Mouse (Mus musculus) CH12.LX (cell line): Measurements from ENCODE around the gene Tcam1. TPM values are rescaled to one million over a fixed set of nuclear protein-coding genes. Genes with fewer than 3 reads are reported as not detected.

Experiments used
- DNase-seq: peaks from one replicate; pipeline ENCODE4 v3.0.0-alpha.2; 2013; ENCODE audit errors: extremely low read depth
- H3K27ac ChIP-seq: 2 replicates; pipeline ENCODE4 v1.5.1; 2012; ENCODE audit warnings: low read depth, mild to moderate bottlenecking, control low read depth, moderate library complexity; ENCODE audit not compliant: insufficient read depth
- H3K27me3 ChIP-seq: replicated peaks from 2 replicates; pipeline ENCODE3; 2012; ENCODE audit warnings: inconsistent platforms
- H3K36me3 ChIP-seq, 2 experiments: replicated peaks in 1 of 2; 2 replicates each; pipeline versions ENCODE3 to v1.6.1; 2012; ENCODE audit warnings: inconsistent platforms in 1 of 2, low read length in 1 of 2, mild to moderate bottlenecking in 1 of 2, mixed read lengths in 1 of 2, moderate library complexity in 1 of 2; ENCODE audit not compliant: control insufficient read depth in 1 of 2, insufficient read depth in 1 of 2
- H3K4me1 ChIP-seq, 2 experiments: 2 replicates each; pipeline ENCODE4 v1.6.1; 2012; ENCODE audit warnings: inconsistent platforms in 1 of 2, moderate library complexity in 1 of 2; ENCODE audit not compliant: insufficient read depth in 2 of 2, control insufficient read depth in 1 of 2
- H3K4me2 ChIP-seq: 2 replicates; pipeline ENCODE4 v1.6.1; 2012; ENCODE audit warnings: low read depth, mild to moderate bottlenecking, control low read depth; ENCODE audit not compliant: poor library complexity, insufficient read depth, severe bottlenecking
- H3K4me3 ChIP-seq, 3 experiments: fragments of 150-350 bp in 1 of 3; sonication (generic) in 1 of 3; replicated peaks in 1 of 3; 2 replicates each; pipeline versions ENCODE3 to v1.5.1; 2011 to 2012; ENCODE audit warnings: low read depth in 2 of 3, low read length in 2 of 3, mild to moderate bottlenecking in 2 of 3, moderate library complexity in 2 of 3, control low read depth in 1 of 3, improper control_type of control experiment in 1 of 3, inconsistent platforms in 1 of 3, mixed read lengths in 1 of 3; ENCODE audit not compliant: poor library complexity in 1 of 3
- H3K79me2 ChIP-seq: replicated peaks from 2 replicates; pipeline ENCODE4 v1.6.1; 2012; ENCODE audit warnings: mild to moderate bottlenecking, moderate library complexity; ENCODE audit not compliant: control insufficient read depth, poor library complexity, insufficient read depth, severe bottlenecking; ENCODE audit errors: extremely low read depth
- H3K9ac ChIP-seq: 2 replicates; pipeline ENCODE4 v1.6.1; 2012; ENCODE audit warnings: low read depth, mild to moderate bottlenecking, control low read depth, moderate library complexity; ENCODE audit not compliant: insufficient read depth
- H3K9me3 ChIP-seq: replicated peaks from 2 replicates; pipeline ENCODE3; 2012; ENCODE audit warnings: low read length, inconsistent platforms, mixed read lengths
- ELF1 ChIP-seq: IDR thresholded peaks from 2 replicates; pipeline ENCODE4 v1.6.1; 2014; ENCODE audit warnings: low read depth, mild to moderate bottlenecking, inconsistent platforms, low read length, improper control_type of control experiment
- ETS1 ChIP-seq: conservative IDR thresholded peaks from 2 replicates; pipeline ENCODE4 v1.6.1; 2012; ENCODE audit warnings: low read depth, mild to moderate bottlenecking, inconsistent platforms, low read length, improper control_type of control experiment, moderate library complexity
- HCFC1 ChIP-seq: IDR thresholded peaks from 2 replicates; pipeline ENCODE4 v1.6.1; 2012; ENCODE audit warnings: low read depth, mild to moderate bottlenecking, inconsistent platforms, low read length, improper control_type of control experiment
- IRF4 ChIP-seq: IDR thresholded peaks from 2 replicates; pipeline ENCODE4 v1.6.1; 2014; ENCODE audit warnings: low read depth, mild to moderate bottlenecking, inconsistent platforms, low read length, improper control_type of control experiment
- JUND ChIP-seq: conservative IDR thresholded peaks from 2 replicates; pipeline ENCODE4 v1.6.1; 2011; ENCODE audit warnings: low read depth, low read length, improper control_type of control experiment
- MAX ChIP-seq: IDR thresholded peaks from 2 replicates; pipeline ENCODE4 v1.6.1; 2011; ENCODE audit warnings: low read length, improper control_type of control experiment
- MEF2A ChIP-seq: IDR thresholded peaks from 2 replicates; pipeline ENCODE4 v1.6.1; 2014; ENCODE audit warnings: low read depth, mild to moderate bottlenecking, inconsistent platforms, low read length, improper control_type of control experiment, borderline replicate concordance
- NELFE ChIP-seq: IDR thresholded peaks from 2 replicates; pipeline ENCODE4 v1.6.1; 2011; ENCODE audit warnings: low read depth, low read length, improper control_type of control experiment
- NRF1 ChIP-seq: IDR thresholded peaks from 2 replicates; pipeline ENCODE4 v1.6.1; 2014; ENCODE audit warnings: low read depth, mild to moderate bottlenecking, inconsistent platforms, low read length, improper control_type of control experiment, moderate library complexity
- PAX5 ChIP-seq: IDR thresholded peaks from 2 replicates; pipeline ENCODE4 v1.6.1; 2012; ENCODE audit warnings: low read length, inconsistent platforms, mixed read lengths
- POLR2A ChIP-seq: IDR thresholded peaks from 2 replicates; pipeline ENCODE4 v1.6.1; 2011; ENCODE audit warnings: low read depth, mild to moderate bottlenecking, improper control_type of control experiment, low read length
- RAD21 ChIP-seq: IDR thresholded peaks from 2 replicates; pipeline ENCODE4 v1.6.1; 2011; ENCODE audit warnings: low read depth, mild to moderate bottlenecking, low read length, improper control_type of control experiment, moderate library complexity
- SIN3A ChIP-seq: IDR thresholded peaks from 2 replicates; pipeline ENCODE4 v1.6.1; 2012; ENCODE audit warnings: low read length, improper control_type of control experiment, inconsistent platforms
- TBP ChIP-seq: conservative IDR thresholded peaks from 2 replicates; pipeline ENCODE4 v1.6.1; 2011; ENCODE audit warnings: low read depth, low read length, improper control_type of control experiment
- USF1 ChIP-seq: IDR thresholded peaks from 2 replicates; pipeline ENCODE4 v1.6.1; 2014; ENCODE audit warnings: low read depth, mild to moderate bottlenecking, inconsistent platforms, low read length, improper control_type of control experiment
- USF2 ChIP-seq: conservative IDR thresholded peaks from 2 replicates; pipeline ENCODE4 v1.6.1; 2011; ENCODE audit warnings: low read depth, low read length, improper control_type of control experiment
- ZC3H11A ChIP-seq: IDR thresholded peaks from 2 replicates; pipeline ENCODE4 v1.6.1; 2012; ENCODE audit warnings: low read depth, mild to moderate bottlenecking, inconsistent platforms, low read length, improper control_type of control experiment
- ZNF384 ChIP-seq: IDR thresholded peaks from 2 replicates; pipeline ENCODE4 v1.6.1; 2012; ENCODE audit warnings: low read depth, low read length, improper control_type of control experiment, inconsistent platforms
- dilution Hi-C: fragments of 300-500 bp; cut with MboI; formaldehyde crosslinking; loops from 2 replicates; pipeline ENCODE4 v1.14.3; 2020; ENCODE audit warnings: low sequenced_read_pairs; ENCODE audit not compliant: extremely low pct_unique_long_range_greater_than_20kb, extremely low pct_ligation_motif_present
- in situ Hi-C: fragments of 300-500 bp; cut with MboI; formaldehyde crosslinking; loops from 3 replicates; pipeline ENCODE4 v1.14.3; 2019; ENCODE audit warnings: low sequenced_read_pairs, low pct_ligation_motif_present, low pct_unique_long_range_greater_than_20kb, mixed read lengths
- polyA plus RNA-seq: library from polyadenylated mRNA; unstranded; fragments of >175 nt; gene quantifications from 2 replicates; pipeline ENCODE4 v1.2.1, GENCODE M21; 2012; ENCODE audit warnings: low read depth; ENCODE audit not compliant: insufficient read length
- total RNA-seq, 2 experiments: library from RNA; depleted of rRNA; stranded (reverse); fragments of 300-350 nt in 1 of 2; fragments of >200 nt in 1 of 2; gene quantifications; 2 replicates each; pipeline ENCODE4 v1.2.3; 2012 to 2014

Gene Tcam1
- total and polyA plus RNA-seq, 3 experiments: 0.82 to 5.9 (median 0.99) TPM

DNA sequence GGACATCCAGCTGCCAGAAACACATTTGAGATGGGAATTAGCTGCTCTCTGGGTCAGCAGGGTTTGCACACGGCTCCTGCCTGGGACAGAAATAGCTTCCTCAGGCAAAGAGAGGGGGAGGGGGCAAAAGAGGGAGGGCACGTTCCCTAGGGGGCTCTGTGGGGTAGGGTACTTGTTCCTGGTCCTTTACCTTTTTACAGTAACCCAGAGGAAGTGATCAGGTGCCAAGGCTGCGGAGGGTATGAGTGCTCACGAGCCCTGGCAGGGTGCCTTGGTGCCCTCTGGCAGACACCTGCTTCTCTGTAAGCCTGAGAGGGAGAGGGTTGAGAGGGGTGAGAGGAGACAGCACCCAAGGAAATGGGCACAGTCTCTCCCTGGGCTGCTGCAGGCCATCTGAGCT, 56.0 kb downstream of the Tcam1 start:
- H3K9ac ChIP-seq: no peak overlapping the region
- no peak overlapping the region for H3K27ac ChIP-seq
- no peaks in the 10 kb centered on the region for H3K9me3 ChIP-seq
- dilution Hi-C loops (no loop called here), in situ Hi-C loops (no loop called here)
- no peaks in the 10 kb centered on the region for H3K36me3 ChIP-seq
- no peak overlapping the region for H3K4me3 ChIP-seq
- H3K4me2 ChIP-seq: no peak overlapping the region
- no peak for DNase-seq
- TF ChIP-seq MAX: no peak
- TF ChIP-seq MEF2A: no peak
- no peak for TF ChIP-seq USF2
- no peak for TF ChIP-seq IRF4
- no peak for TF ChIP-seq HCFC1
- TF ChIP-seq POLR2A: no peak
- TF ChIP-seq PAX5: no peak
- no peak for TF ChIP-seq ZC3H11A
- no peak for TF ChIP-seq JUND
- no peak for TF ChIP-seq TBP
- no peak for TF ChIP-seq ELF1
- no peak for TF ChIP-seq NELFE
- no peak for TF ChIP-seq ZNF384
- TF ChIP-seq RAD21: no peak
- no peak for TF ChIP-seq USF1
- no peak for TF ChIP-seq NRF1
- TF ChIP-seq ETS1: no peak
- H3K79me2 ChIP-seq: no peaks in the 10 kb centered on the region
- H3K27me3 ChIP-seq: peaks cover 10% of the 10 kb centered on the region
- peaks cover 12 to 21% of the 10 kb centered on the region in 2 experiments for H3K4me1 ChIP-seq

DNA sequence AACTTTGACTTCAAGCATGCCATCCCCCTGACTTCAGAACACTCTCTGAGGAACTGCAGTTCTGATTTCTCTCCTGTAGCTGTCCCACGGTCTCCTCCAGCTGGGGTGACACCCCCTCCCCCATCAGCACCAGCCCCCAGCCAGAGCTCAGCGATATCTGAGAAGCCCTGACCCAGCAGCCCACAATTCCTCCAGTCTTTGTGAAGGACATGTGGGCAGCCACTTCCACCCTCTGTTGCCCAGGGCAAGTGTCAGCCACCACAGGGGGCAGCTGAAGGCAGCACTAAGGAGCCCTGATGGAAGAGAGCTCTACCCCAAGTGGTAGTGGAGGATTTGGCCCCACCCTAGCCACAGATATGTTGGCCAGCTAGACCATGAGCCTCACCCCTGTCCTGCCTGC, 57.6 kb downstream of the Tcam1 start:
- H3K4me3 ChIP-seq: no peak overlapping the region
- H3K79me2 ChIP-seq: no peaks in the 10 kb centered on the region
- H3K27ac ChIP-seq: no peak overlapping the region
- in situ Hi-C loops: no loop called here
- no peak overlapping the region for H3K4me2 ChIP-seq
- H3K27me3 ChIP-seq: peaks cover 22% of the 10 kb centered on the region
- dilution Hi-C loops: no loop called here
- no peaks in the 10 kb centered on the region for H3K36me3 ChIP-seq
- H3K9ac ChIP-seq: no peak overlapping the region
- no peak for DNase-seq
- H3K4me1 ChIP-seq: peaks cover 9 to 14% of the 10 kb centered on the region in 2 experiments
- H3K9me3 ChIP-seq: no peaks in the 10 kb centered on the region
- TF ChIP-seq SIN3A: no peak
